Mouse (Mus musculus) kidney, embryonic 14.5 days (tissue): ENCODE measurements around the gene Aak1. TPM values are rescaled to one million over a fixed set of nuclear protein-coding genes. Genes with fewer than 3 reads are reported as not detected.

Experiments
- ATAC-seq: fragments of 200-750 bp; cut with Nextera tagmentation; 2 replicates; pipeline ENCODE4 v1.8.0; 2017; ENCODE audit warnings: moderate number of reproducible peaks, mild to moderate bottlenecking, moderate TSS enrichment, moderate library complexity; ENCODE audit not compliant: low FRiP score, low TSS enrichment
- H3K27ac ChIP-seq: fragments of 300-500 bp; sonication (generic); 2 replicates; pipeline ENCODE4 v1.5.1; 2014; ENCODE audit warnings: low read depth, mild to moderate bottlenecking, low read length, moderate library complexity, mixed read lengths
- H3K27me3 ChIP-seq: fragments of 300-500 bp; sonication (generic); 2 replicates; pipeline ENCODE4 v1.6.1; 2014; ENCODE audit warnings: mild to moderate bottlenecking, low read length; ENCODE audit not compliant: control insufficient read depth, insufficient read depth
- H3K36me3 ChIP-seq: fragments of 300-500 bp; sonication (generic); 2 replicates; pipeline ENCODE4 v1.6.1; 2014; ENCODE audit warnings: low read length, mixed read lengths; ENCODE audit not compliant: control insufficient read depth, insufficient read depth
- H3K4me1 ChIP-seq: fragments of 300-500 bp; sonication (generic); 2 replicates; pipeline ENCODE4 v1.6.1; 2014; ENCODE audit warnings: low read length, mixed read lengths; ENCODE audit not compliant: control insufficient read depth, insufficient read depth
- H3K4me2 ChIP-seq: fragments of 300-500 bp; sonication (generic); replicated peaks from 2 replicates; pipeline ENCODE4 v1.6.1; 2014; ENCODE audit warnings: low read depth, mild to moderate bottlenecking, low read length
- H3K4me3 ChIP-seq: fragments of 300-500 bp; sonication (generic); 2 replicates; pipeline ENCODE4 v1.5.1; 2014; ENCODE audit warnings: mild to moderate bottlenecking, low read length
- H3K9ac ChIP-seq: fragments of 300-500 bp; sonication (generic); 2 replicates; pipeline ENCODE4 v1.6.1; 2014; ENCODE audit warnings: low read depth, mild to moderate bottlenecking, low read length, moderate library complexity
- H3K9me3 ChIP-seq: fragments of 300-500 bp; sonication (generic); 2 replicates; pipeline ENCODE4 v1.6.1; 2016; ENCODE audit warnings: low read length; ENCODE audit not compliant: control insufficient read depth
- WGBS: fragments of 180-500 bp; shearing (Covaris S2); extraction: QIAGEN DNeasy Blood & Tissue Kit; methylation state at CpG from one replicate; pipeline ENCODE4 v1.1.7; 2014; 5-methylcytosine and 5-hydroxymethylcytosine counted together
- polyA plus RNA-seq: library from polyadenylated mRNA; unstranded; fragments of >200 nt; fragmentation: Nextera tagmentation; extraction: Ambion mirVana; gene quantifications from 2 replicates; pipeline ENCODE4 v1.2.1, GENCODE M21; 2014

Aak1 gene
- polyA plus RNA-seq, 1 experiment from 2014 or later: 18.2 TPM

- ATAC-seq: no peak
- Histone ChIP-seq H3K36me3 (no peaks in the 10 kb centered on the region), H3K4me1 (0 out of 2 replicates have a peak, but pooled peaks cover 3% of the 10 kb centered on the region), H3K9me3 (no peaks in the 10 kb centered on the region), H3K27me3 (no peaks in the 10 kb centered on the region), H3K4me3 (no peak overlapping the region), H3K27ac (no peak overlapping the region), H3K4me2 (no peak overlapping the region), H3K9ac (no peak overlapping the region)
- WGBS: 88% methylated on average over 6 of the region's 6 CpGs
Measured at GRCm38 (mm10) chr6:86829768-86830167, 19.5 kb upstream of the Aak1 start.

- H3K27ac ChIP-seq: no peak overlapping the region
- H3K4me1 ChIP-seq: 0 out of 2 replicates have a peak, but pooled peaks cover 3% of the 10 kb centered on the region
- H3K4me3 ChIP-seq: no peak overlapping the region
- 65% methylated on average over 10 of the region's 10 CpGs for WGBS
- no peaks in the 10 kb centered on the region for H3K36me3 ChIP-seq
- ATAC-seq: no peak
- no peaks in the 10 kb centered on the region for H3K27me3 ChIP-seq
- no peak overlapping the region for H3K4me2 ChIP-seq
- no peak overlapping the region for H3K9ac ChIP-seq
- no peaks in the 10 kb centered on the region for H3K9me3 ChIP-seq
Measured at GRCm38 (mm10) chr6:86830738-86831500, 18.4 kb upstream of the Aak1 start.

- H3K4me3 ChIP-seq: no peak overlapping the region
- 84% methylated on average over 13 of the region's 13 CpGs for WGBS
- no peaks in the 10 kb centered on the region for H3K9me3 ChIP-seq
- H3K4me2 ChIP-seq: no peak overlapping the region
- no peaks in the 10 kb centered on the region for H3K36me3 ChIP-seq
- H3K9ac ChIP-seq: no peak overlapping the region
- no peaks in the 10 kb centered on the region for H3K27me3 ChIP-seq
- H3K4me1 ChIP-seq: 0 out of 2 replicates have a peak, but pooled peaks cover 3% of the 10 kb centered on the region
- ATAC-seq: no peak
- H3K27ac ChIP-seq: no peak overlapping the region
Measured at GRCm38 (mm10) chr6:86832802-86833502, 16.4 kb upstream of the Aak1 start.

- no peak for ATAC-seq
- Histone ChIP-seq H3K27ac (no peak overlapping the region), H3K27me3 (no peaks in the 10 kb centered on the region), H3K36me3 (no peaks in the 10 kb centered on the region), H3K9me3 (no peaks in the 10 kb centered on the region), H3K4me1 (no peaks in the 10 kb centered on the region), H3K4me3 (no peak overlapping the region), H3K9ac (no peak overlapping the region), H3K4me2 (no peak overlapping the region)
- WGBS: 84% methylated on average over 2 of the region's 2 CpGs
Measured at GRCm38 (mm10) chr6:86839089-86839488, 10.2 kb upstream of the Aak1 start.

- Histone ChIP-seq H3K4me3 (no peak overlapping the region), H3K27ac (no peak overlapping the region), H3K4me1 (no peaks in the 10 kb centered on the region), H3K36me3 (no peaks in the 10 kb centered on the region), H3K9me3 (no peaks in the 10 kb centered on the region), H3K27me3 (no peaks in the 10 kb centered on the region), H3K4me2 (no peak overlapping the region), H3K9ac (no peak overlapping the region)
- 42% methylated on average over 3 of the region's 3 CpGs for WGBS
- ATAC-seq: no peak
Measured at GRCm38 (mm10) chr6:86841949-86842348, 7.4 kb upstream of the Aak1 start.

- H3K27ac ChIP-seq: no peak overlapping the region
- no peaks in the 10 kb centered on the region for H3K36me3 ChIP-seq
- no peaks in the 10 kb centered on the region for H3K9me3 ChIP-seq
- 85% methylated on average over 3 of the region's 3 CpGs for WGBS
- no peak overlapping the region for H3K4me3 ChIP-seq
- no peak overlapping the region for H3K4me2 ChIP-seq
- H3K4me1 ChIP-seq: 0 out of 2 replicates have a peak, but pooled peaks cover 8% of the 10 kb centered on the region
- no peaks in the 10 kb centered on the region for H3K27me3 ChIP-seq
- no peak for ATAC-seq
- H3K9ac ChIP-seq: no peak overlapping the region
Measured at GRCm38 (mm10) chr6:86843636-86844035, 5.7 kb upstream of the Aak1 start.

- no peak for ATAC-seq
- no peak overlapping the region for H3K4me2 ChIP-seq
Measured at GRCm38 (mm10) chr6:86846467-86846866, 2.9 kb upstream of the Aak1 start.

GRCm38 (mm10) chr6:86847816-86848215, 1.5 kb upstream of the Aak1 start:
- no peak overlapping the region for H3K27ac ChIP-seq
- H3K4me2 ChIP-seq: no peak overlapping the region
- WGBS: 91% methylated on average over 8 of the region's 8 CpGs
- ATAC-seq: no peak
- peaks cover 22% of the 10 kb centered on the region for H3K4me1 ChIP-seq
- H3K27me3 ChIP-seq: no peaks in the 10 kb centered on the region
- H3K9me3 ChIP-seq: no peaks in the 10 kb centered on the region
- no peak overlapping the region for H3K9ac ChIP-seq
- H3K4me3 ChIP-seq: peak overlapping the region; percentile 74; the same call in 1 of the 2 replicates
- H3K36me3 ChIP-seq: no peaks in the 10 kb centered on the region

More at GRCm38 (mm10) chr6:86846467-86846866, 2.9 kb upstream of the Aak1 start:
- Histone ChIP-seq H3K9me3 (no peaks in the 10 kb centered on the region), H3K4me3 (no peak overlapping the region), H3K9ac (no peak overlapping the region), H3K36me3 (no peaks in the 10 kb centered on the region), H3K27ac (no peak overlapping the region), H3K4me1 (peaks cover 19% of the 10 kb centered on the region), H3K27me3 (no peaks in the 10 kb centered on the region)
- WGBS: 93% methylated on average over 4 of the region's 4 CpGs

GRCm38 (mm10) chr6:86848580-86848914, 770 bp upstream of the Aak1 start:
- H3K4me2 ChIP-seq: peak overlapping the region; percentile 78
- H3K9ac ChIP-seq: peak overlapping the region; percentile 85
- H3K4me1 ChIP-seq: peaks cover 26% of the 10 kb centered on the region
- peak overlapping the region; percentile 74 for H3K4me3 ChIP-seq
- H3K36me3 ChIP-seq: peaks cover 2% of the 10 kb centered on the region; the same call in 1 of the 2 replicates
- peak; percentile 48 for ATAC-seq
- H3K27me3 ChIP-seq: no peaks in the 10 kb centered on the region
- peak overlapping the region; percentile 98 for H3K27ac ChIP-seq
- 2% methylated on average over 12 of the region's 12 CpGs for WGBS
- no peaks in the 10 kb centered on the region for H3K9me3 ChIP-seq
